Mouse (Mus musculus) heart, embryonic 16.5 days (tissue): Measurements from ENCODE around the gene Ffar1. TPM values are rescaled to one million over a fixed set of nuclear protein-coding genes. Genes with fewer than 3 reads are reported as not detected.
A peak's percentile ranks its signal among the peaks of the same experiment; 100 is the strongest.

Experiments used
- ATAC-seq: fragments of 200-750 bp; cut with Nextera tagmentation; replicated peaks from 2 replicates; pipeline ENCODE4 v1.8.0; 2017; ENCODE audit warnings: moderate number of reproducible peaks; ENCODE audit not compliant: insufficient read depth, low FRiP score; ENCODE audit errors: extremely low read depth
- H3K27ac ChIP-seq: fragments of 300-500 bp; sonication (generic); 2 replicates; pipeline ENCODE4 v1.5.1; 2014; ENCODE audit warnings: mild to moderate bottlenecking, low read length, control low read depth, moderate library complexity
- H3K27me3 ChIP-seq: fragments of 300-500 bp; sonication (generic); 2 replicates; pipeline ENCODE4 v1.6.1; 2014; ENCODE audit warnings: low read length, mixed read lengths; ENCODE audit not compliant: control insufficient read depth, insufficient read depth
- H3K36me3 ChIP-seq: fragments of 300-500 bp; sonication (generic); 2 replicates; pipeline ENCODE4 v1.6.1; 2014; ENCODE audit not compliant: control insufficient read depth, insufficient read depth
- H3K4me1 ChIP-seq: fragments of 300-500 bp; sonication (generic); 2 replicates; pipeline ENCODE4 v1.6.1; 2014; ENCODE audit warnings: low read length, mixed read lengths; ENCODE audit not compliant: control insufficient read depth, insufficient read depth
- H3K4me2 ChIP-seq: fragments of 300-500 bp; sonication (generic); 2 replicates; pipeline ENCODE4 v1.6.1; 2014; ENCODE audit warnings: low read depth, mild to moderate bottlenecking, control low read depth, low read length
- H3K4me3 ChIP-seq: fragments of 300-500 bp; sonication (generic); 2 replicates; pipeline ENCODE4 v1.5.1; 2014; ENCODE audit warnings: mild to moderate bottlenecking, control low read depth, low read length
- H3K9ac ChIP-seq: fragments of 300-500 bp; sonication (generic); 2 replicates; pipeline ENCODE4 v1.6.1; 2014; ENCODE audit warnings: low read length, control low read depth
- H3K9me3 ChIP-seq: fragments of 300-500 bp; sonication (generic); replicated peaks from 2 replicates; pipeline ENCODE4 v1.6.1; 2016; ENCODE audit warnings: low read length; ENCODE audit not compliant: control insufficient read depth
- whole genome bisulfite sequencing: fragments of 180-500 bp; shearing (Covaris S2); extraction: QIAGEN DNeasy Blood & Tissue Kit; methylation state at CpG from one replicate; pipeline ENCODE4 v1.1.7; 2014; 5-methylcytosine and 5-hydroxymethylcytosine counted together
- polyA plus RNA-seq: library from polyadenylated mRNA; unstranded; fragments of >200 nt; fragmentation: Nextera tagmentation; extraction: Ambion mirVana; gene quantifications from 2 replicates; pipeline ENCODE4 v1.2.1, GENCODE M21; 2015

Gene Ffar1
- polyA plus RNA-seq, 1 experiment from 2014 or later = 0.04 TPM

DNA sequence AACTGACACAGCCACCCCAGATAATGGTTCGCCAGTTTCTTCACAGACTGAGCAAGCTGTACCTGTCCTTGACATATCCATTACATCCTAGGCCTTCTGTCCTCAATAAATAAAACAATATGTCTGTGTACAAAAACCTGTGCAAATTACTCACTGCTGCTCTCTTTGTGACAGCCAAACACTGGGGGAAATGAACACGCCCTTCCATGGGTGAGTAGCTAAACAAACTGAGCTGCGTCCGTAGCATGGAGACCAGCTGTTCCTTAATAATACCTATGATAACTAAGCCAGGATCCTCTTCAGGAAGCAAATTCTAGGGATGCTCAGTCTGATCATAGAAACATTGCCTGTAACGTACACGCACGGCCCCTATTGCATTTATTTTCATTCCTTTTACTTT lies 27.4 kb upstream of the Ffar1 start:
- H3K4me2 ChIP-seq = no peak overlapping the region
- H3K27me3 ChIP-seq = no peaks in the 10 kb centered on the region
- WGBS = 80% methylated on average over 7 of the region's 7 CpGs
- H3K36me3 ChIP-seq = no peaks in the 10 kb centered on the region
- no peak for ATAC-seq
- 0 out of 2 replicates have a peak, but pooled peaks cover 3% of the 10 kb centered on the region for H3K4me1 ChIP-seq
- H3K9ac ChIP-seq = no peak overlapping the region
- no peak overlapping the region for H3K27ac ChIP-seq
- no peak overlapping the region for H3K4me3 ChIP-seq
- H3K9me3 ChIP-seq = no peaks in the 10 kb centered on the region

DNA sequence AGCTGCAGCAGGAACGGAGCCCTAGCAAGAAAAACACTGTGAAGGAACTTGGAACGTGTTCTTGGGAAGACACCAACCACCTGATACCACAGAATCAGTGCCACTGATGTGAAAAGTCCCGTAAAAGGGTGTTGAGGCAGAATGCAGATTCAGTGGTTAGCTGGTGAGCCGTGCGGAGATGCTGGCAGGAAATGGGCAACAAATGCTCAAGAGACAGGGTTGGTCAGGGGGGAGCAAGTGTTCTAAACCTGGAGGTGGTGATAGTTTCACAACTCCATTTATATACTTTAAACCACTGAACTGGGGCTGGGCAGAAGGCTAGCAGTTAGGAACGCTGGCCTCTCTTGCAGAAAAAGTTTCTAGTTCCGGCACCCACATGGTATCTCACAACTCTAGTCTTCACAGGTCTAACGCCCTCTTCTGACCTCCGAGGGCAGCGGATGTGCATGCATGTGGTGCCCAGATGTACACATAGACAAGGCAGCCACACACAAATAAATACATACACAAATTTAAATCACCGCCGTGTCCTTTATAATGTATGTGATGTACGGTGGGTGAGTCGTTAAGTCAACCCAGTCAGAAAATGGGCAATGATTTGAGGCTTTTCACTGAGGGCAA lies 26.3 kb upstream of the Ffar1 start:
- Histone ChIP-seq H3K9me3 (no peaks in the 10 kb centered on the region), H3K27ac (no peak overlapping the region), H3K9ac (no peak overlapping the region), H3K4me3 (no peak overlapping the region), H3K4me2 (no peak overlapping the region), H3K27me3 (no peaks in the 10 kb centered on the region), H3K4me1 (0 out of 2 replicates have a peak, but pooled peaks cover 3% of the 10 kb centered on the region), H3K36me3 (no peaks in the 10 kb centered on the region)
- WGBS = 80% methylated on average over 14 of the region's 14 CpGs
- ATAC-seq = no peak

DNA sequence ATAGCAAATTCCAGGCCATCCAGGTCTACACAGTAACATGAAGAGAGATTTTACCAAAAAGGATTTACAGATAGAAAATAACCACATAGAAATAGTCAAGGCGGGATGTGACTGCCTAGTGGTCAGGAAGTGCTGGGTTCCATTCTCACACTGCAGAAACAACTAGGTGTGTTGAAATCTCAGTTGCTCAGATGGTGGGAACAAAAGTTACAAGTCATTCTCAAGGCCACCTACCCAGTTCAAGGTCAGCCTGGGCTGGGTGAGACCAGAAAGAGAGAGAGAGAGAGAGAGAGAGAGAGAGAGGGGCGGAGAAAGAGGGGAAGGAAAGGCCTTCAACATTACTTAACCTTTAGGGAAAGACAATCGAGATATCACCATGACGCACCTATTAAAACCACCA lies 25.5 kb upstream of the Ffar1 start:
- Histone ChIP-seq H3K9me3 (no peaks in the 10 kb centered on the region), H3K27ac (no peak overlapping the region)

DNA sequence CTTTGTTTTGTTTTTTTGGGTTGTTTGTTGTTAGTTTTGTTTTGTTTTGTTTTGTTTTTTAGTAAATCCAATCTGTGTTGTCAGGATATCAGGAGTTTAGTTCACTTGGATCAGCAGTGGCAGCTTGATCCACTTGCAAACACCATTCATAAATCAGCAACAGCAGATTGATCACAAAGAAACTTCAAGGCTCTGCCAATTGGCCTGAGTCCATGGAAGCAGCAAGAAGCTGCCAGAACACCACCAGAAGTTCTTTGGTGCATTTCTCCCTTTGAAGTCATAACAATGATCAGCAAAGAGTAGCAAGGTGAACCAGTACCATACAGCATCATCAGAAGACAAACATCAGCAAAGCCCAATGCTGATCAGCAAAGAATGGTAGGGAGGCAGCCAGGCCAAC lies 22.7 kb upstream of the Ffar1 start:
- H3K27me3 ChIP-seq = no peaks in the 10 kb centered on the region
- H3K36me3 ChIP-seq = no peaks in the 10 kb centered on the region
- H3K4me2 ChIP-seq = no peak overlapping the region
- ATAC-seq = no peak
- H3K4me1 ChIP-seq = no peaks in the 10 kb centered on the region
- no peak overlapping the region for H3K27ac ChIP-seq
- H3K9me3 ChIP-seq = no peaks in the 10 kb centered on the region
- no peak overlapping the region for H3K9ac ChIP-seq
- H3K4me3 ChIP-seq = no peak overlapping the region

More for the DNA sequence above, 25.5 kb upstream of the Ffar1 start:
- Histone ChIP-seq H3K9ac (no peak overlapping the region), H3K4me3 (no peak overlapping the region), H3K4me1 (0 out of 2 replicates have a peak, but pooled peaks cover 3% of the 10 kb centered on the region), H3K4me2 (no peak overlapping the region), H3K36me3 (no peaks in the 10 kb centered on the region), H3K27me3 (no peaks in the 10 kb centered on the region)
- WGBS = 67% methylated on average over 4 of the region's 4 CpGs
- ATAC-seq = no peak

DNA sequence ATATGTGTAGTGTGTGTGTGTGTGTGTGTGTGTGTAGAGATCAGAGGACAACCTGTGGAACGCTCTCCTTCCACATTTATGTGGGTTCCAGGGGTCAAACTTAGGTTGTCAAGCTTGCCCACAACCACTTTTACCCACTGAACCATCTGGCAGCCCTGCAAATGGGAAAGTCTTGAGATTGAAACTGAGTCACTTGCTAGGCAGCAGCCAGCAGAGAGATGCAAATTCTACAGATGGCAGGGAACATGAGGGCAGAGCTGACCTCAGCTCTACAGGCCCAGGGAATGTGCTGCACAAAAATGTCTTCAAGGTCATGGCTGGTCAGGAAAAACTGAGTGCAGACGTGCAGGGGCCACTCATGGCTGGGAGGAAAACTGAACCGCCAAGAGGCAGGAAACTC lies 20.0 kb upstream of the Ffar1 start:
- Histone ChIP-seq H3K27me3 (no peaks in the 10 kb centered on the region), H3K4me2 (no peak overlapping the region), H3K9ac (no peak overlapping the region), H3K9me3 (no peaks in the 10 kb centered on the region), H3K4me1 (no peaks in the 10 kb centered on the region), H3K27ac (no peak overlapping the region), H3K4me3 (no peak overlapping the region), H3K36me3 (no peaks in the 10 kb centered on the region)
- no peak for ATAC-seq
- WGBS = 69% methylated on average over 3 of the region's 3 CpGs

DNA sequence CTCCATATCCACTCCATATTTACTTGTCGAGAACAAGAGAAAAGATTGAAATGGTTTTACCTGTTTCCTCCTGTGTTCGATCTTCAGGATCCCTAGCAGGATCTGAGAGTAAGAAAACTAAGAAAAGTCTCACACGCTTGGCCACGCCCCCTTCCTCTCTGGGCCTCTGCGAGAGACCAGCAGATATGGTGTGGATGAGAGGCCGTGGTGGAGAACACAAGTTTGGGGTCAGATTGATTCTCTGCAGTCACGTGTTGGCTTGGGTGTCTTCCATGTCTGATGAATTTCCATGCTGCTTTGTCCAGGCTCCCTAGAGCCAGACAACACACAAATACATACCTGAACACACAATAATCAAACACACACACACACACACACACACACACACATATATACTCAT lies 18.8 kb upstream of the Ffar1 start, which contains the start of gene Cd22:
Gene Cd22 (minus strand): TSS at position 167 of the 400 bp plus-strand sequence.
- Histone ChIP-seq H3K36me3 (no peaks in the 10 kb centered on the region), H3K4me2 (no peak within 1 kb of the TSS), H3K9me3 (no peaks in the 10 kb centered on the region), H3K4me3 (no peak within 1 kb of the TSS), H3K27me3 (no peaks in the 10 kb centered on the region), H3K4me1 (no peaks in the 10 kb centered on the region), H3K9ac (no peak within 1 kb of the TSS), H3K27ac (no peak within 1 kb of the TSS)
- WGBS = 46% methylated on average over 7 of the region's 7 CpGs
- ATAC-seq = no peak

DNA sequence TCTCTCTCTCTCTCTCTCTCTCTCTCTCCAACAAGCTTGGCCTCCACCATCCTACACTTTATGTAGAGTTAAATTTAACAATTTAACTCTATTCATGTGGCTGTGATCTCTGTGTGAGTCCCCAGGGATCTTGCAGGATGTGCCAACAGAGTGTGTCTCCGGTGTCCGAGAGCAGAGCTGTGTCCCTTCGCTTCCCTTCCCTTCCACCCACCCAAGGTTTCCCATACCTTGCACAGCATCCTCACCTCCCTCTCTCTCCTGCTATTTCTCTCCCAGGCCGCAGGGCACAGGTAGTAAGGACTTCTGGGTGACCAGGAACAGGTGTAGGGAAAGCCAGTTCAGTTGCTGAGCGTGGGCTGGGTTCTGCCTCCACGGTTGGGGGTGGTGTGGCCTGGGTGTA lies 17.6 kb upstream of the Ffar1 start:
- Histone ChIP-seq H3K36me3 (no peaks in the 10 kb centered on the region), H3K9me3 (no peaks in the 10 kb centered on the region), H3K27ac (no peak overlapping the region), H3K4me3 (no peak overlapping the region), H3K9ac (no peak overlapping the region), H3K27me3 (no peaks in the 10 kb centered on the region), H3K4me1 (no peaks in the 10 kb centered on the region), H3K4me2 (no peak overlapping the region)
- no peak for ATAC-seq
- WGBS = 79% methylated on average over 6 of the region's 6 CpGs

DNA sequence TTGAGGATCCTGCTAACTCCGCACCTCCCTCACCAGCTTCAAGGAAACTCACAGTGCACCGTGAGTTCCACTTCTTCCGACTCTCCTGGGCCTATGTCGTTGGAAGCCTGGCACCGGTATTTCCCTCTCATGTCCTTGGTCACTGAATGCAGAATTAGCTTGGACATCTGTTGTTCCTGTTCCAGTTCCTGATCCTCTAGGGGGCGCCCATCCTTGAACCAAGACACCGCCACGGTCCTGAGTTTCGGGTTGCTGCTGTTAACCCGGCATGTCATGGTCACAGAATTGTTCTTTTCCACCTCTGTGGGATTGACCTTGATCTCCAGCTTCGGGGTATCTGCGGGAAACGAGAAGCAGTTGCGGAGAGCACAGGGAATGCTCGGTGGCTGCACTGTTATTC lies 11.7 kb upstream of the Ffar1 start:
- H3K9ac ChIP-seq = 0 out of 2 replicates have a peak overlapping the region, but pooled peaks have one; percentile 29
- WGBS = 17% methylated on average over 15 of the region's 15 CpGs
- peak overlapping the region; percentile 49 for H3K4me2 ChIP-seq
- H3K4me1 ChIP-seq = no peaks in the 10 kb centered on the region
- 0 out of 2 replicates have a peak overlapping the region, but pooled peaks have one; percentile 18 for H3K4me3 ChIP-seq
- H3K36me3 ChIP-seq = no peaks in the 10 kb centered on the region
- no peak overlapping the region for H3K27ac ChIP-seq
- peaks cover 9% of the 10 kb centered on the region for H3K27me3 ChIP-seq
- ATAC-seq = no peak
- H3K9me3 ChIP-seq = no peaks in the 10 kb centered on the region

DNA sequence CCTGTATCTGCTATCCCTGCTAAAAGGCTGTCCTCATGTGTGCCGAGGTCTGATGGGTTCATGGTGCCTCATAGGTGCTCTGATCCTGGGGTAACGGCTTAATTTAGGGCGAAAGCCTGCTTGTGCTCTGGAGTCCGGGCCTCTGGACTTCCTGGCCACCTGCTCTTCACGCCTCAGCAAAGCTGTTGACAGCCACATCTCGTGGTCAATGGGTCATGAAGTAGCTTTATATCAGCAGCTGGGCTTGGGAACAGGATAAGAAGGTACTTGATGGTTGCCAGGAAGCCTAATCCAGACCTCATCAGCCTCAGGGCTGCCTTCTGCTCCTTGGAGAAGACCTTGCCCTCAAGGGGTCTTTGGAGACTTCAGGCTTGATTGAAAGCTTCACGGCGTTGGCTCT lies 2.0 kb upstream of the Ffar1 start:
- Histone ChIP-seq H3K9me3 (no peaks in the 10 kb centered on the region), H3K4me3 (no peak overlapping the region), H3K9ac (no peak overlapping the region), H3K4me1 (peaks cover 10% of the 10 kb centered on the region; the same call in 1 of the 2 replicates), H3K27ac (no peak overlapping the region), H3K27me3 (peaks cover 15% of the 10 kb centered on the region), H3K4me2 (no peak overlapping the region), H3K36me3 (no peaks in the 10 kb centered on the region)
- no peak for ATAC-seq
- 45% methylated on average over 8 of the region's 8 CpGs for WGBS
